Mouse (Mus musculus) T-helper 17 cell (primary cell): ENCODE results near the gene Mafk.

Source experiments
- in situ Hi-C, 2 experiments: fragments of 300-600 bp; cut with MboI, MseI; formaldehyde crosslinking; loops; 1 replicate in 1 of 2; 2 replicates in 1 of 2; pipeline ENCODE4 v1.15.1; 2025; ENCODE audit warnings: high pct_unique_total_duplicates in 2 of 2

Mafk gene

DNA sequence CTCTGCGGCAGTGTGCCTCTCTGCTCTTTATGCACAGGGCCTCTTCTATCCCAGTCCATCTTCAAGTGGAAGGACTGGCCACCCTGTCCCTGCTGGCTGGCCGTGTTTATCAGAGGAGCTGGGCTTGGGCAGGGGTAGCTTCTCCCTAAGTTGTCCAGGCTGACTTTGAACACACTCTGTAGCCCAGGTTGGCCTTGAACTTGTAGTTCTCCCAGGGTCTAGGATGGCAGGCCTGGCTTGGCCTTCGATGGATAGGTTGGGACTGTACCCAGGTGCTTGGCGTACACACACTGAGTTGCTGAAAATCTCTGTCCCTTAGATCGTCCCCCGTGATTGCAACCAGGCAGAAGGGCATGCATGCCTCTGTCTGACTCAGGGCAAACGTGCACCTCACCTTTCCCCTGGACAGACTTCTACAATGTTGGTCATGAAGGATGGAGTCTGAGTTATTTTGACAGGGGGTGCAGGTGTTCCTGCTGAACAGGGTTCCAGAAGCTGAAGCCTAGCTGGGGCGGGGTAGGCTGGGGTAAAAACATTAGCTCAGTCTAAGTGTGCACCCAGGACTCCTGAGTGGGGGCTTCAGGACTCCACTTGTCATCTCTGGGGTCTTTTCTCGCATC lies 4.8 kb downstream of the Mafk start:
- in situ Hi-C loops: no loop called here

DNA sequence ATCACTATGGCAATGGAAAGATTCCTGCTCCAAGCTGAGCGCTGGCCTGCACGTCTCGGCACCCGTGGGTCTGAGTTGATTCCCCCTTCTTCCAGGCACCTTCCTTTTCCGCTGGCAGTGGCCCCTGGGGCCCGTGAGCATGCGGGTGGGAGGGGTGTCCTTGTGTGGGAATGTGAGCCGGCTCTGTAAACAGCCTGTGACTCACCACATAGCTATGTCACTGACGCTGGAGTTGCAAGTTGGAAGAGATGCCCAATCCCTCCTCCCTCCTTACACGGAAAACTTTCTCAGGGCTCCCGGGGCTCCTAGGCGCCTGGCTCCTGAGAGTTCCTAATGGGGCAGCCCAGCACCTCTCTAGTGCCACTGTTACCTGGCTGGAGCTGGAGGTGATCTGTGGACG lies 5.6 kb downstream of the Mafk start:
- in situ Hi-C loops: no loop called here

- in situ Hi-C loops: no loop called here
These were observed 6.3 kb downstream of the Mafk start for GRCm38 (mm10) chr5:139797473-139798167.

- in situ Hi-C loops: no loop called here
These were observed 7.0 kb downstream of the Mafk start for GRCm38 (mm10) chr5:139798168-139798900.

DNA sequence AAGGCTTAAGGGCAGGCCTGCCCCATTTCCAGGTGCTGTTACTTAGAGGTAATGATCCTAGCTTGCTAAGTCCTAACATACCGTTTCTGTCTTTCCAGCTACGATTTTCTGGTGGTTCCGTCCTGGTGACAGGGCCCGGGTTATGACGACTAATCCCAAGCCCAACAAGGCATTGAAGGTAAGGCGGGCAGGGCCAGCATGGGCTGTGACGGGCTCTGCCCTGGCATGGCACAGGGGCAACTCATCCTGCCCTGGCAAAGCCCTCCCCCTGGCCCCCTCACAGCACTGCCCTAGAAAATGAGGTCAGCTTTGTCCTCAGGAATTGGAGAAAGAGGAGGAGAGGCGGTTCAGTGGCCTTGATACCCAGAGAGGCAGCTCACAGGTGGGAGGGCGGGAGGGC lies 7.7 kb downstream of the Mafk start:
- in situ Hi-C loops: no loop called here

DNA sequence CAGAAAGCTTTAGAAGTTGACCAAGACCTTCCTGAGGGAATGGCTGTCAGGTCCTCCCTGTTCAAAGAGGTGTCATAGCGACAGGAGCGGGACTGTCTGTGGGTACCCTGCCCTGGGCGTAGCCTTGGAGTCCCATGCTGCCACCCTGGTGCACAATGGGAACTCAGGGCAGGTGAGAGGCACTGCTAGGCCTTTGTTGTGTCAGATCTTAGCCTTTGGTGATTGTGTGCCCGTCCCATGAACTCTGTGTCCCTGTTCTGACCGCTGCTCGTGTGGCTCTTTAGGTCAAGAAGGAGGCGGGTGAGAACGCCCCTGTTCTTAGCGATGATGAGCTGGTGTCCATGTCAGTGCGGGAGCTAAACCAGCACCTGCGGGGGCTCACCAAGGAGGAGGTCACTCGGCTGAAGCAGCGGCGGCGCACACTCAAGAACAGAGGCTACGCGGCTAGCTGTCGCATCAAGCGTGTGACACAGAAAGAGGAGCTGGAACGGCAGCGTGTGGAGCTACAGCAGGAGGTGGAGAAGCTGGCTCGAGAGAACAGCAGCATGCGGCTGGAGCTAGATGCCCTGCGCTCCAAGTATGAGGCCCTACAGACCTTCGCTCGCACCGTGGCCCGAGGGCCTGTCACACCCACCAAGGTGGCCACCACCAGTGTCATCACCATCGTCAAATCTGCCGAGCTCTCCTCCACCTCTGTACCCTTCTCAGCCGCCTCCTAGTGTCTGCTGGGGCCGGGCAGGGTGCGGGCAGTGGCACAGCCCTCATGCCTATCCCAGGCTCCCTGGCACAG lies 8.7 kb downstream of the Mafk start:
- in situ Hi-C loops: no loop called here

- in situ Hi-C loops: no loop called here
These were observed 9.9 kb downstream of the Mafk start for GRCm38 (mm10) chr5:139801231-139801630.

GRCm38 (mm10) chr5:139801880-139802279 lies 10.6 kb downstream of the Mafk start:
- in situ Hi-C loops: no loop called here

DNA sequence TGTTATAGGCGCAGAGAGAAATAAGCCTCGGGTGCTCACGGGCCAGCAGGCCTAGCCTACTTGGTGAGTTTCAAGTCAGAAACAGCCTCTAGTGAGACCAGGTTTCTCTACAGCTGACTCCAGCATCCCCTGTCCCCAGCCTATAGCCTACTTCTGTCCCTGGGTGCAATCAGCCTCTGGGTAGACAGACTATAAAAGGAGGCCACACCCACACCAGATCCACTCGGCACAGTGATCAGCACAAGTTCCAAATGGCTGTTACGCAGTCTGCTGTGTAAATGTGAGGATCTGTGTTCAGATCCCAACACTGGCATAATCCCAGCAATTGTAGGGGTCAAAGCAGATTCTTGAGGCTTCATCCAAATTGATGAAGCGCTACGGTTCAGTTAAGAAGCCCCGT lies 11.9 kb downstream of the Mafk start:
- in situ Hi-C loops: no loop called here

GRCm38 (mm10) chr5:139803601-139804102 lies 12.3 kb downstream of the Mafk start:
- in situ Hi-C loops: no loop called here

DNA sequence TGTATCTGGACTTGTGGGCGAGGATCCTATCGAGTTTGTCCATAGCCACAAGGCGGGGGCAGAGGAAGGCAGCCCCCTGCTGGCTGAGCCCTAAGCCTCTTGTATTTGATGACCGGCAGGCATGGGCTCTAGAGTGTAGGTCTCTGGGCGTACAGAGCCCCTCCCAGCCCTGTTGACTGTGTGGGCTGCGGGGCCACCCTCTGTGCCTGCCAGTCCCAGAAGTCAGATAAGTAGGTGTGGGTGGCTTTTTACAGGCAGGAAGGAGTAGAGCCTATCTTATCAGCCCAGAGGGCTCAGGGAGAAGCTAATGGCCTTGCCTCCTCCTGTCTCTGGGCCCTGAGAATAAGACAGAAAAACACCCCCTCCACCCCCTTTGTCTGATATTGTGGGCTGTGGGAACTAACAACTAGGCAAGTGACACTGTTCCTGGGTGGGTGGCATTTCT lies 12.8 kb downstream of the Mafk start:
- in situ Hi-C loops: no loop called here

DNA sequence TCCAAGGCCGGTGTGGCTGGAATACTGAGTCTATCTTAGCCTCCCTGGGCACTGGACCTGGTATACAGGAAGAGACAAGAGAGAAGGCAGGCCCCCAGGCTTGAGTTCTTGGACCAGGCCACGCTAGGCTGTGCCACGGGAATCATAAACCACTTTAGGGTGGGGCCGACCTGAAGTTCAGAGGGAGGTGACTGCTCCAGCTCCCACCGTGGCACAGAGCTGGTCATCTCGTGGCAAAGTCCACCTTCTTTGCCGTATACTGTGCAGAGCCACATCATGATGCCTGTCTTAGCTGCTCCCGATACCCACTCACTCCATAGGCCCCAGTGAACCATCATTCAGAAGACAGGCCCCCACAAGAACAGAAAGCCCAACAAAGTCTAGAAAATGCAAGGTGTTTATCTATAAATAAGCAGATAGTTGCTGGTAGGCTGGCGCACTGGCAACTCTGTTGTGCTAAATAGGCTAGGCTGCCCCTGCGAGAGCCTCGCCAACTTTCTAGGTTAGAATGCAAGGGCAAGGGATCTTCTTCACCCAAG lies 13.3 kb downstream of the Mafk start:
- in situ Hi-C loops: no loop called here

- in situ Hi-C loops: no loop called here
These were observed 14.6 kb downstream of the Mafk start for GRCm38 (mm10) chr5:139805924-139806323.

- in situ Hi-C loops: no loop called here
These were observed 18.1 kb downstream of the Mafk start for GRCm38 (mm10) chr5:139809397-139809796.

- in situ Hi-C loops: loop anchor here in 1 of 2 experiments (10.0 kb wide), 1 partner anchor 913 kb away; the partner anchor contains the start of gene Amz1
These were observed 20.5 kb downstream of the Mafk start for GRCm38 (mm10) chr5:139811677-139812397.

GRCm38 (mm10) chr5:139812398-139813125 lies 21.2 kb downstream of the Mafk start:
- in situ Hi-C loops: loop anchor here in 1 of 2 experiments (10.0 kb wide), 1 partner anchor 912 kb away; the partner anchor contains the start of gene Amz1

DNA sequence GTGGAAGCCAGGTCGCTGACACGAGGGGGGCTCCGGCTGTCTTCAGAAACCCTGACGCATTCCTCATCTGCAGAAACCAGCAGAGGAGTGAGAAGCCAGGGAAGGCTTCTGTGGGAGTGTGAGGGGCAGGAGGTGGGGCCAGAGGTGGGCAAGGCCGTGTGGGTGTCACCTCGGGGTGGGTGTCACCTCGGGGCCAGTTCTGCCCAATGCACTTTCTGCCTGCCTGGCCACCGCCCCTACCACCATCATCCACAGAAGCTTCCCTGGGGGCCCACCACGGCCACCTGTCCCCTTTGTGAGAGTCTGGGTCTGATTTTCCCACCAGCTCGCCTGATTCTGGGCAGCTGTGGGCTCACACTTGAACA lies 21.8 kb downstream of the Mafk start:
- in situ Hi-C loops: loop anchor here in 1 of 2 experiments (10.0 kb wide), 1 partner anchor 912 kb away; the partner anchor contains the start of gene Amz1

DNA sequence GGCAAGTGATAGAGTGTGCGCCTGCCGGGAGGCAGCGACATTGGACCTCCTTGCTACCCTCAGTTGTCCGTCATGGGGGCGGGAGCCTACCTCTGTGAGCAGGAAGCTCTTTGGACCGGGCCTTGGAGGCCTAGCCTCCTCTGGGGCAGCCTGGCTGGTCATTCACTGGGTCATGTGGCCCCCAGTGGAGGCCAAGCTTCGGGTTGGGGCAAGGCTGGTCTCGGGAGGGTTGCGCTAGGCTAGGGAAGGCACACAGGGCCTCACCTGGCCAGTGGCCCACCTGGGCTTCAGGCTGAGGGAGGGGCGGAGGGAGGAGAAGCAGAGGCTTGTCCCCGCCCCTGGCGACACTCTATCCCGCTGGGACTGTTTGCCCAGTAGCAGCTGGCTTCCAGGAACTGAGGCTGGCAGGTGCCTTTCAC lies 22.7 kb downstream of the Mafk start:
- in situ Hi-C loops: loop anchor here in 1 of 2 experiments (10.0 kb wide), 1 partner anchor 911 kb away; the partner anchor contains the start of gene Amz1

DNA sequence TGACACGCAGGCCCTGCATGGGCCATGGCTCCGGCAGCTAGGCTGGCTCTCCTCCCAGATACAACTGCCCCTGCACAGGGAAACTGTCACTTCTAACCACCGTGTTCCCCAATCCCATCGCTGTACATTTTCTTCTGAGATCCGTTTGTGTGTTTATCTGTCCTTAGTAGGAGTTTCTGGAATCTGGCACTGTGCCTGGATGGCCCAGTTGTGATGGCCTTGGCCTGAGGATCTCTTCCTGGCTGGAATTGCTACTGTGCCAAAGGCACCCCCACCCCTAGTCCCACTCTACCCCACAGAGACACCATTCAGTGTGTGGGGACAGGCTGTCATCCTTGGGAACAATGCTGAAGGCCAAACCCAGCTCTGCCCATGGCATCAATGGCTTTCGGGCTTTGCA lies 24.7 kb downstream of the Mafk start:
- in situ Hi-C loops: loop anchor here in 1 of 2 experiments (10.0 kb wide), 1 partner anchor 909 kb away; the partner anchor contains the start of gene Amz1
